ENCODE assay signal across 27 mouse cellular contexts in the genomic region with DNA sequence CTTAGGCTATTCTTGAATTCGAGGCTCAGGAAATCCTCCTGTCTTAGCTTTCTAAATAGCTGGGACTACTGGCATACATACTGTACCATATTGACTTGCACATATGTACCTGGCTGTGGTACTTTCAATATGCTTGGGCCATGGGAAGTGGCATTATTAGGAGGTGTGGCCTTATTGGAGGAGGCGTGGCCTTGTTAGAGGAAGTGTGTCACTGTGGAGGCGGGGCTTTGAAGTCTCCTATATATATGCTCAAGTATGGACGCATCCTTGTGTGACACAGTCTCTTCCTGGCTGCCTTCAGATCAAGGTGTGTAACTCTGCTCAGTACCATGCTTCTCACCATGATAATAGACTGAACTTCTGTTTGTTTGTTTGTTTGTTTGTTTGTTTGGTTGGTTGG. TPM values are rescaled to one million over a fixed set of nuclear protein-coding genes. Genes with fewer than 3 reads are reported as not detected.
DNase-seq lines count a peak whose midpoint lies in the region; ATAC-seq and TF ChIP-seq lines count a peak whose summit lies in the region.
"Had no signal": no experiment of that assay in that cellular context is flagged by ENCODE, and none has a peak within 500 bp of the region (broad histone marks: within the 10 kb centered on the region; RNA-seq: fewer than 3 reads in every experiment).

No protein-coding gene starts in this region.

- no peak overlapping the region for H3K9ac ChIP-seq in stomach, postnatal 0 days (ENCODE audit: low read length)
- H3K9ac ChIP-seq: embryonic facial prominence, embryonic 13.5 days; forebrain, embryonic 12.5 days; hindbrain, embryonic 13.5 days had no signal

- TF ChIP-seq CTCF in stomach, postnatal 0 days (IDR thresholded peaks at IDR 0.05; ENCODE audit: low read depth): no peak

- peak; percentile 13 for DNase-seq in lung, postnatal 10 days
- DNase-seq in lung, postnatal 25 days (ENCODE audit: low spot score): no peak
- DNase-seq in ZHBTc4 (ENCODE audit: low read depth, low spot score): peak; percentile 55
- peak; percentile 27 for DNase-seq in stomach, postnatal 0 days (ENCODE audit: low spot score)
- DNase-seq in heart, postnatal 14 days: no peak
- DNase-seq: adrenal gland, postnatal 14 days; cerebellum, adult 11-12 months; cerebellum, adult 8-10 months; cerebellum, postnatal 10 days; cerebellum, postnatal 36 days; embryo, embryonic 11 days; gastrocnemius, postnatal 10 days; gastrocnemius, postnatal 36 days; heart, postnatal 36 days; kidney, adult 18-20 months had no signal

- intact Hi-C loops in heart, postnatal 14 days (cut with DNase I): no loop called here

- no peaks in the 10 kb centered on the region for H3K36me3 ChIP-seq in stomach, postnatal 0 days (ENCODE audit: control insufficient read depth, insufficient read depth, low read length)
- H3K36me3 ChIP-seq: embryonic facial prominence, embryonic 10.5 days; embryonic facial prominence, embryonic 13.5 days; forebrain, embryonic 12.5 days; hindbrain, embryonic 10.5 days; hindbrain, embryonic 13.5 days had no signal

- H3K27me3 ChIP-seq in stomach, postnatal 0 days (ENCODE audit: control insufficient read depth, insufficient read depth, low read length): no peaks in the 10 kb centered on the region
- H3K27me3 ChIP-seq: embryonic facial prominence, embryonic 13.5 days; forebrain, embryonic 12.5 days; hindbrain, embryonic 13.5 days had no signal

- no peak overlapping the region for H3K4me2 ChIP-seq in stomach, postnatal 0 days (replicated peaks; ENCODE audit: low read depth)
- H3K4me2 ChIP-seq: embryonic facial prominence, embryonic 13.5 days; forebrain, embryonic 12.5 days; heart, embryonic 11.5 days; hindbrain, embryonic 13.5 days had no signal

- TF ChIP-seq EP300 in stomach, postnatal 0 days (optimal IDR thresholded peaks at IDR 0.05): no peak

- ATAC-seq in stomach, postnatal 0 days (ENCODE audit: low FRiP score, low TSS enrichment): peak; percentile 24; the same call in 1 of the 2 replicates
- ATAC-seq in megakaryocyte-erythroid progenitor cell, adult 5-6 weeks (replicated peaks; ENCODE audit: low FRiP score, low TSS enrichment, poor library complexity, severe bottlenecking): no peak
- ATAC-seq: forebrain, embryonic 16.5 days; hindbrain, embryonic 16.5 days; inflammation-experienced regulatory T-cells, adult 6 months; intestine, embryonic 16.5 days had no signal

- H3K27ac ChIP-seq in stomach, postnatal 0 days (replicated peaks): no peak overlapping the region
- H3K27ac ChIP-seq: embryonic facial prominence, embryonic 10.5 days; embryonic facial prominence, embryonic 13.5 days; forebrain, embryonic 12.5 days; hindbrain, embryonic 10.5 days; hindbrain, embryonic 13.5 days had no signal

- WGBS in stomach, postnatal 0 days: 97% methylated on average over 4 of the region's 4 CpGs

- H3K4me3 ChIP-seq in stomach, postnatal 0 days (ENCODE audit: low read depth, low read length): no peak overlapping the region
- H3K4me3 ChIP-seq: embryonic facial prominence, embryonic 10.5 days; embryonic facial prominence, embryonic 13.5 days; erythroblast, embryonic 14.5 days; forebrain, embryonic 12.5 days; hindbrain, embryonic 10.5 days; hindbrain, embryonic 13.5 days had no signal

- H3K9me3 ChIP-seq in stomach, postnatal 0 days (ENCODE audit: control insufficient read depth, low read length): no peaks in the 10 kb centered on the region
- H3K9me3 ChIP-seq: embryonic facial prominence, embryonic 10.5 days; embryonic facial prominence, embryonic 13.5 days; forebrain, embryonic 12.5 days; hindbrain, embryonic 10.5 days; hindbrain, embryonic 13.5 days had no signal

- H3K4me1 ChIP-seq in stomach, postnatal 0 days (replicated peaks; ENCODE audit: control insufficient read depth, insufficient read depth): no peaks in the 10 kb centered on the region
- H3K4me1 ChIP-seq: forebrain, embryonic 12.5 days; hindbrain, embryonic 10.5 days; hindbrain, embryonic 13.5 days had no signal

RNA-seq across cellular contexts. Expression of a gene that starts 18.0 kb away (rescaled TPM):
- 3.8 and 4.1 TPM in 2 replicates for polyA plus RNA-seq in stomach, postnatal 0 days (2015; fragmentation: Nextera tagmentation; extraction: Ambion mirVana)
- total RNA-seq in megakaryocyte-erythroid progenitor cell, adult 5-6 weeks (2014; fragmentation: Nextera tagmentation): 12.5 and 22.1 TPM in 2 replicates
- 9.2 and 12.2 TPM in 2 replicates for total RNA-seq in megakaryocyte-erythroid progenitor cell, adult 5-6 weeks (2017)
- 10 to 100 TPM; 21.9 to 22.6 TPM for total RNA-seq in heart, postnatal 14 days (2021)

Comparison
In these comparisons a context has a peak if more than half of its experiments do, and no peak if none do; other contexts are left out.
1. DNase-seq: peak in lung, postnatal 10 days (single experiment), ZHBTc4 (single experiment) and stomach, postnatal 0 days (single experiment); none in lung, postnatal 25 days (single experiment) and heart, postnatal 14 days (0 of 2).